Mouse (Mus musculus) hindbrain, postnatal 0 days (tissue): ENCODE results near the gene Dync2li1. TPM values are rescaled to one million over a fixed set of nuclear protein-coding genes. Genes with fewer than 3 reads are reported as not detected.

Source experiments
- ATAC-seq: fragments of 200-750 bp; cut with Nextera tagmentation; 2 replicates; pipeline ENCODE4 v1.8.0; 2017; ENCODE audit warnings: mild to moderate bottlenecking, moderate TSS enrichment, moderate library complexity
- DNase-seq: peaks from one replicate; pipeline ENCODE4 v3.0.0-alpha.2; 2015; ENCODE audit warnings: low spot score
- H3K27ac ChIP-seq: fragments of 300-500 bp; sonication (generic); 2 replicates; pipeline ENCODE4 v1.5.1; 2014; ENCODE audit warnings: mild to moderate bottlenecking
- H3K27me3 ChIP-seq: fragments of 300-500 bp; sonication (generic); 2 replicates; pipeline ENCODE4 v1.6.1; 2014; ENCODE audit warnings: low read length, mixed read lengths; ENCODE audit not compliant: insufficient read depth
- H3K36me3 ChIP-seq: fragments of 300-500 bp; sonication (generic); 2 replicates; pipeline ENCODE4 v1.6.1; 2014; ENCODE audit warnings: low read length, mixed read lengths; ENCODE audit not compliant: insufficient read depth
- H3K4me1 ChIP-seq: fragments of 300-500 bp; sonication (generic); 2 replicates; pipeline ENCODE4 v1.6.1; 2014; ENCODE audit warnings: antibody characterized with exemption, low read length, mixed read lengths; ENCODE audit not compliant: insufficient read depth
- H3K4me2 ChIP-seq: fragments of 300-500 bp; sonication (generic); 2 replicates; pipeline ENCODE4 v1.6.1; 2014; ENCODE audit warnings: low read depth, mild to moderate bottlenecking, low read length, moderate library complexity, mixed read lengths
- H3K4me3 ChIP-seq: fragments of 300-500 bp; sonication (generic); 2 replicates; pipeline ENCODE4 v1.5.1; 2014; ENCODE audit warnings: low read length
- H3K9ac ChIP-seq: fragments of 300-500 bp; sonication (generic); replicated peaks from 2 replicates; pipeline ENCODE4 v1.6.1; 2014; ENCODE audit warnings: mild to moderate bottlenecking, low read length, moderate library complexity, mixed read lengths
- H3K9me3 ChIP-seq: fragments of 300-500 bp; sonication (generic); 2 replicates; pipeline ENCODE4 v1.6.1; 2016; ENCODE audit warnings: low read length, mixed read lengths
- CTCF ChIP-seq: IDR thresholded peaks from 2 replicates; pipeline ENCODE4 v1.5.1; 2016; ENCODE audit warnings: antibody characterized with exemption, control low read depth, low read depth
- WGBS: fragments of 180-500 bp; shearing (Covaris S2); extraction: QIAGEN DNeasy Blood & Tissue Kit; methylation state at CpG from one replicate; pipeline ENCODE4 v1.1.7; 2014; 5-methylcytosine and 5-hydroxymethylcytosine counted together
- polyA plus RNA-seq: library from polyadenylated mRNA; unstranded; fragments of >200 nt; fragmentation: Nextera tagmentation; extraction: Ambion mirVana; gene quantifications from 2 replicates; pipeline ENCODE4 v1.2.1, GENCODE M21; 2015
- total RNA-seq: library from RNA; depleted of rRNA; stranded (reverse); fragments of >200 nt; gene quantifications from 2 replicates; pipeline ENCODE4 v1.2.3, GENCODE M21; 2014

The Dync2li1 gene
- total and polyA plus RNA-seq, 2 experiments from 2014 or later = 9.9 to 33.2 TPM

DNA sequence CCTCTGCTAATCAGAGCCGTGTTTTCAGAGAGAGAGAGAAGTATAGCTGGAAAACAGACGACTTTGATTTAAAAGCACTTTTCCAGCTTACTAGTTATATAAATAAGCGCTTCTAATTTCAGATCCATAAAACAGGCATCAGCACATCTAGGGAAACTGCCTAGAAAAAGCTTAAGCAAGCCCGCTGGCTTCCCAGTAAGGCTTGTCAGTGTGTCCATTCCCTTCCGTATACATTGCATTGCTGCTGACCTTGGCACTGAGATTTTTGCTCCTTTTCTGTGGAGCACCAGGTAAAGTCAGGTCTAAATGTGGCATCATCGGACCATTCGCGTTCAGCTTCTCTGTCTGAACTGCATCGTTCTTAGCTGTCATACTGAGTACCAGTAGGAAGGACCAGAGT, 16.0 kb downstream of the Dync2li1 start:
- H3K9me3 ChIP-seq = no peaks in the 10 kb centered on the region
- ATAC-seq = no peak
- no peak overlapping the region for H3K27ac ChIP-seq
- no peak for TF ChIP-seq CTCF
- no peak overlapping the region for H3K4me2 ChIP-seq
- H3K36me3 ChIP-seq = no peaks in the 10 kb centered on the region
- DNase-seq = no peak
- no peak overlapping the region for H3K9ac ChIP-seq
- no peaks in the 10 kb centered on the region for H3K4me1 ChIP-seq
- H3K27me3 ChIP-seq = no peaks in the 10 kb centered on the region
- no peak overlapping the region for H3K4me3 ChIP-seq
- 92% methylated on average over 9 of the region's 9 CpGs for WGBS

GRCm38 (mm10) chr17:84644292-84645050, 18.2 kb downstream of the Dync2li1 start:
- ATAC-seq = no peak
- H3K27me3 ChIP-seq = no peaks in the 10 kb centered on the region
- H3K36me3 ChIP-seq = peaks cover 3% of the 10 kb centered on the region; the same call in 1 of the 2 replicates
- H3K4me3 ChIP-seq = no peak overlapping the region
- no peak for DNase-seq
- H3K4me2 ChIP-seq = no peak overlapping the region
- H3K4me1 ChIP-seq = no peaks in the 10 kb centered on the region
- H3K9ac ChIP-seq = no peak overlapping the region
- H3K9me3 ChIP-seq = no peaks in the 10 kb centered on the region
- H3K27ac ChIP-seq = no peak overlapping the region
- 67% methylated on average over 16 of the region's 16 CpGs for WGBS
- TF ChIP-seq CTCF = no peak

GRCm38 (mm10) chr17:84645119-84645518, 18.8 kb downstream of the Dync2li1 start:
- Histone ChIP-seq H3K4me3 (no peak overlapping the region), H3K9ac (no peak overlapping the region), H3K27ac (no peak overlapping the region)

GRCm38 (mm10) chr17:84645894-84646293, 19.6 kb downstream of the Dync2li1 start:
- no peak overlapping the region for H3K4me3 ChIP-seq
- TF ChIP-seq CTCF = no peak
- no peak overlapping the region for H3K9ac ChIP-seq
- WGBS = 40% methylated on average over 3 of the region's 7 CpGs
- no peaks in the 10 kb centered on the region for H3K4me1 ChIP-seq
- peaks cover 5% of the 10 kb centered on the region; the same call in 1 of the 2 replicates for H3K36me3 ChIP-seq
- DNase-seq (no peak), ATAC-seq (no peak)
- no peaks in the 10 kb centered on the region for H3K27me3 ChIP-seq
- no peaks in the 10 kb centered on the region for H3K9me3 ChIP-seq
- no peak overlapping the region for H3K27ac ChIP-seq
- H3K4me2 ChIP-seq = no peak overlapping the region

More at GRCm38 (mm10) chr17:84645119-84645518, 18.8 kb downstream of the Dync2li1 start:
- no peak for DNase-seq
- ATAC-seq = no peak
- Histone ChIP-seq H3K27me3 (no peaks in the 10 kb centered on the region), H3K36me3 (peaks cover 5% of the 10 kb centered on the region; the same call in 1 of the 2 replicates), H3K4me2 (no peak overlapping the region), H3K4me1 (no peaks in the 10 kb centered on the region), H3K9me3 (no peaks in the 10 kb centered on the region)
- 49% methylated on average over 9 of the region's 9 CpGs for WGBS
- no peak for TF ChIP-seq CTCF

DNA sequence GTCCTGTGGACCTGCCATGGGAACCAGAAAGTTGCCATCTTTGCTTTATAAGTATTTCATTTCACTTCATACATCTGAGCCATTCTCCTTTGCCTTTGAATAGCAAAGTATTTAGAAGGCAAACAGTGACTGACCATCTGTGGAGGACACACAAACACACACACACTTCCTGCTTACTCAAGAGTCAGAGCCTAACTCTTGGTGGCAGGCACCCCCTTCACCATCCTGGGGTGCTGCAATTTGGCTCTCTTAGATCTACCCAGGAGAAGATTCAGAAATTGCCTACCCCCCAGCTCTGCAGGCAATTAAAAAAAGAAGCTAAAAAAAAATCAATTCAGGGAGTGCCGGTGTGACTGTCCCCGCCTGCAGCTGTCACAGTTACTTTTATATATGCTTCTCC, 20.2 kb downstream of the Dync2li1 start:
- no peak overlapping the region for H3K9ac ChIP-seq

DNA sequence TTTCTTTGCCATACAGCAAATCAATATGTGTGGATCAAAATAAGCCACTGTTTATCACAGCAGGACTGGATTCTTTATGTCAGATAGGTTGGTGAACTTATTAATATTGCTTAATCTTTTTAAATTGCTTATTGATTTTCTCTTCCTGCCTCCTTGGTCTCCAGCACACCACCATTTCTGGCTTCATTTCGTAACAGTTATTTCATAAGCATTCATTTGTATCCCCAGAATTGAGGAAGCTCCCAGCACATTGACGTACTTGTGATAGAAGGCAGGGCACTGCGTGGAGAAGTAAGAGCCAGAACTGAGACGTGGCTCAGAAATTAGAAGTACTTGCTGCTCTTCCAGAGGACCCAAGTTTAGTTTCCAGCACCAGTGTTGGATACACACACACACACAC, 21.3 kb downstream of the Dync2li1 start:
- ATAC-seq (no peak), DNase-seq (no peak)
- H3K9ac ChIP-seq = no peak overlapping the region
- H3K27me3 ChIP-seq = no peaks in the 10 kb centered on the region
- peaks cover 5% of the 10 kb centered on the region; the same call in 1 of the 2 replicates for H3K36me3 ChIP-seq
- WGBS = 87% methylated on average over 4 of the region's 4 CpGs
- no peaks in the 10 kb centered on the region for H3K9me3 ChIP-seq
- no peak overlapping the region for H3K4me3 ChIP-seq
- H3K27ac ChIP-seq = no peak overlapping the region
- no peaks in the 10 kb centered on the region for H3K4me1 ChIP-seq
- no peak for TF ChIP-seq CTCF
- no peak overlapping the region for H3K4me2 ChIP-seq

More for the DNA sequence above, 20.2 kb downstream of the Dync2li1 start:
- Histone ChIP-seq H3K9me3 (no peaks in the 10 kb centered on the region), H3K36me3 (peaks cover 5% of the 10 kb centered on the region; the same call in 1 of the 2 replicates), H3K4me2 (no peak overlapping the region), H3K27ac (no peak overlapping the region), H3K27me3 (no peaks in the 10 kb centered on the region), H3K4me3 (no peak overlapping the region), H3K4me1 (no peaks in the 10 kb centered on the region)
- TF ChIP-seq CTCF = no peak
- ATAC-seq = no peak
- no peak for DNase-seq
- 68% methylated on average over 2 of the region's 2 CpGs for WGBS

DNA sequence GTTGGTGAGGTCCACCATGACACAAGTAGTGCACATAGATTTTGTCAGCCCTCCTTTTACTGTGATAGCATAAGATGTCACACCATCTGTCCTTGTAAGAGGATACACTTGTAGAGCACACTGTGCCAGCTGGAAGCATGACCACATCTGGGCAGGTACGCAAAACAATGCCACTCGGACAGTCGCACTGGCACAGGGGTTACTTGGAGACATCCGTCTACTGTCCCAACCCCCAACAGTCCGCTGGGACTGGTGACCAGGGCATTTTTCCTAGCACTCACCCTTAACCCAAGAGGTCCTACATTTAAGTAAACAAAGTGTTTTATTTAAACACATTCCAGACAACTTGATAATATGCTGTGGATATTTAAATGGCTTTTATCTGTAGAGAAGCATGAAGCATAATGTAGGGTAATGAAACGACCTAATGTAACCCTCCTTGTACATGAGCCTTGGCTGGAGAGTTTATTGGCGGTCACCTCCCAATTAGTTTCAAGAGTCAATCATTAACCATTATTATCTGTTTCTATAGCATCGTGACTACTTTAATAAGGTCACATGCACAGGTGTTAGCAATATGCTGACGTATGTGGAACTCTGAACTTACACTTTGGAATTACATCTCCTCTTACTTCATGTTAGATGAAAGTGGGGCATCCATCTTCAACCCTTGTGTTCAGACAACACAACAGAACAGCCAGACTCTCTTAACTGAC, 24.2 kb downstream of the Dync2li1 start:
- ATAC-seq (no peak), DNase-seq (no peak)
- 92% methylated on average over 9 of the region's 9 CpGs for WGBS
- H3K4me2 ChIP-seq = no peak overlapping the region
- H3K27ac ChIP-seq = no peak overlapping the region
- H3K9me3 ChIP-seq = no peaks in the 10 kb centered on the region
- no peak overlapping the region for H3K4me3 ChIP-seq
- peaks cover 5% of the 10 kb centered on the region; the same call in 1 of the 2 replicates for H3K36me3 ChIP-seq
- TF ChIP-seq CTCF = no peak
- H3K27me3 ChIP-seq = no peaks in the 10 kb centered on the region
- H3K9ac ChIP-seq = no peak overlapping the region
- no peaks in the 10 kb centered on the region for H3K4me1 ChIP-seq
